Mouse (Mus musculus): ENCODE measurements at regions not wholly inside any gene's neighbourhood (a gene's known extent, or its start where the extent isn't known, plus 50 kb on each side); places are given as distances from the start of the nearest gene placed in this dataset.

- Histone ChIP-seq H3K4me3 (ENCODE audit: insufficient read depth, poor library complexity, severe bottlenecking) (no peak overlapping the region), H3ac (ENCODE audit: control insufficient read depth, insufficient read length, low read depth) (no peak overlapping the region), H3K79me3 (ENCODE audit: low read depth) (no peaks in the 10 kb centered on the region), H3K27me3 (ENCODE audit: control insufficient read depth, insufficient read depth, insufficient read length) (no peaks in the 10 kb centered on the region), H3K36me3 (ENCODE audit: control insufficient read depth, insufficient read depth) (no peaks in the 10 kb centered on the region), H3K79me2 (ENCODE audit: control insufficient read depth, insufficient read depth) (no peaks in the 10 kb centered on the region)
- TF ChIP-seq USF1 (IDR thresholded peaks at IDR 0.05; ENCODE audit: low read depth) (no peak), CTCF (IDR thresholded peaks at IDR 0.05; ENCODE audit: control insufficient read depth, insufficient read depth, insufficient read length) (no peak), CEBPB (IDR thresholded peaks at IDR 0.05; ENCODE audit: low read depth) (no peak), MYOD1 (IDR thresholded peaks at IDR 0.05; ENCODE audit: control insufficient read depth, insufficient read length, low read depth) (no peak), MYOG (IDR thresholded peaks at IDR 0.05; ENCODE audit: control insufficient read depth, extremely low read depth, insufficient read length) (no peak), MAX (IDR thresholded peaks at IDR 0.05) (no peak), FOSL1 (IDR thresholded peaks at IDR 0.05; ENCODE audit: insufficient read depth, low read length, poor library complexity, severe bottlenecking) (no peak)
Observed at GRCm38 (mm10) chr19:59630095-59630494, 171.9 kb downstream of the Emx2 start.

DNA sequence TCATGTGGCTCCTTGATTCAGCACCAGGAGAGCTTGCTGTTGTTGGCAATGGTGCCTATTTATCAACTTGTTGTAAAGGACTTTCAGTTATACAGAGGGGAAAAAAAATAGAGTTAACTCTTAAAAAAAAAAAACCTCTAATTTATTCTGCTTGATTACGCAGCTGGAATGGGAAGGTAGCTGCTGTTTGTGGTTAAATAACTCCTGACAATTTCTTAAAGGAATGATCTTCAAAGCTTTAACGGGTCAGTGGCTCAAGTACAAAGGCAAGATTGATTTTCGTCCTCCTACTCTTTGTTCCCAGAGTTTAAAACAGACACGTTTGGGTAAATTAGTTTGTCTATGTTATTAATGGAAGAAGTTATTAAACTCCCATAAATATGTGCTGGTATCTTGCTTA, 172.5 kb downstream of the Emx2 start:
- H3K79me3 ChIP-seq (ENCODE audit: low read depth): no peaks in the 10 kb centered on the region
- no peaks in the 10 kb centered on the region for H3K79me2 ChIP-seq (ENCODE audit: control insufficient read depth, insufficient read depth)
- TF ChIP-seq MAX (IDR thresholded peaks at IDR 0.05): no peak
- TF ChIP-seq CTCF (IDR thresholded peaks at IDR 0.05; ENCODE audit: control insufficient read depth, insufficient read depth, insufficient read length): no peak
- TF ChIP-seq CEBPB (IDR thresholded peaks at IDR 0.05; ENCODE audit: low read depth): no peak
- no peak for TF ChIP-seq MYOG (IDR thresholded peaks at IDR 0.05; ENCODE audit: control insufficient read depth, extremely low read depth, insufficient read length)
- TF ChIP-seq MYOD1 (IDR thresholded peaks at IDR 0.05; ENCODE audit: control insufficient read depth, insufficient read length, low read depth): no peak
- no peak for TF ChIP-seq USF1 (IDR thresholded peaks at IDR 0.05; ENCODE audit: low read depth)
- no peak for TF ChIP-seq FOSL1 (IDR thresholded peaks at IDR 0.05; ENCODE audit: insufficient read depth, low read length, poor library complexity, severe bottlenecking)
- no peak overlapping the region for H3ac ChIP-seq (ENCODE audit: control insufficient read depth, insufficient read length, low read depth)
- no peak overlapping the region for H3K4me3 ChIP-seq (ENCODE audit: insufficient read depth, poor library complexity, severe bottlenecking)
- no peaks in the 10 kb centered on the region for H3K36me3 ChIP-seq (ENCODE audit: control insufficient read depth, insufficient read depth)
- no peaks in the 10 kb centered on the region for H3K27me3 ChIP-seq (ENCODE audit: control insufficient read depth, insufficient read depth, insufficient read length)

DNA sequence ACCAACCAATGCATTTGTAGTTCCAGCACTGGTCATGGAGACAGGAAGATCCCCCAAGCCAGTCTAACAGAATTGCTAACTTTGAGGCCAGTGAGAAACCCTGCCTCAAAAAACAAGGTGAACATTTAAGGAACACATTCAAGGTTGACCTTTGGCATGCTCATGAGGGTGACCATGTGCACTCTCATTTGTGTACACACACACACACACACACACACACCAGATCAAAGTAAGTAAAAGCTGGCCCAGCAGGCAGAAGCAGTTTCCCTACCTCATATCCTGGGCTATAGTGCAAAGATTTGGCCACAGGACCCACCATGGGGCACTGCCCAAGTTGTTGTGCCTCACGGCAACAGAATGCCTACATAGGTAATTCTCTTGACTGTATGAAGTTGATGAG, 173.4 kb downstream of the Emx2 start:
- H3K27me3 ChIP-seq (ENCODE audit: control insufficient read depth, insufficient read depth, insufficient read length): no peaks in the 10 kb centered on the region
- H3K79me3 ChIP-seq (ENCODE audit: low read depth): no peaks in the 10 kb centered on the region
- no peak overlapping the region for H3ac ChIP-seq (ENCODE audit: control insufficient read depth, insufficient read length, low read depth)
- H3K4me3 ChIP-seq (ENCODE audit: insufficient read depth, poor library complexity, severe bottlenecking): no peak overlapping the region
- TF ChIP-seq MAX (IDR thresholded peaks at IDR 0.05) (no peak), FOSL1 (IDR thresholded peaks at IDR 0.05; ENCODE audit: insufficient read depth, low read length, poor library complexity, severe bottlenecking) (no peak), CEBPB (IDR thresholded peaks at IDR 0.05; ENCODE audit: low read depth) (no peak), USF1 (IDR thresholded peaks at IDR 0.05; ENCODE audit: low read depth) (no peak), MYOD1 (IDR thresholded peaks at IDR 0.05; ENCODE audit: control insufficient read depth, insufficient read length, low read depth) (no peak), CTCF (IDR thresholded peaks at IDR 0.05; ENCODE audit: control insufficient read depth, insufficient read depth, insufficient read length) (no peak), MYOG (IDR thresholded peaks at IDR 0.05; ENCODE audit: control insufficient read depth, extremely low read depth, insufficient read length) (no peak)
- H3K79me2 ChIP-seq (ENCODE audit: control insufficient read depth, insufficient read depth): no peaks in the 10 kb centered on the region
- H3K36me3 ChIP-seq (ENCODE audit: control insufficient read depth, insufficient read depth): no peaks in the 10 kb centered on the region

GRCm38 (mm10) chr19:59636271-59636670, 178.1 kb downstream of the Emx2 start:
- Histone ChIP-seq H3K79me2 (ENCODE audit: control insufficient read depth, insufficient read depth) (no peaks in the 10 kb centered on the region), H3K27me3 (ENCODE audit: control insufficient read depth, insufficient read depth, insufficient read length) (no peaks in the 10 kb centered on the region), H3ac (ENCODE audit: control insufficient read depth, insufficient read length, low read depth) (no peak overlapping the region), H3K79me3 (ENCODE audit: low read depth) (no peaks in the 10 kb centered on the region), H3K36me3 (ENCODE audit: control insufficient read depth, insufficient read depth) (no peaks in the 10 kb centered on the region), H3K4me3 (ENCODE audit: insufficient read depth, poor library complexity, severe bottlenecking) (no peak overlapping the region)
- no peak for TF ChIP-seq MYOD1 (IDR thresholded peaks at IDR 0.05; ENCODE audit: control insufficient read depth, insufficient read length, low read depth)
- TF ChIP-seq USF1 (IDR thresholded peaks at IDR 0.05; ENCODE audit: low read depth): no peak
- TF ChIP-seq CTCF (IDR thresholded peaks at IDR 0.05; ENCODE audit: control insufficient read depth, insufficient read depth, insufficient read length): no peak
- no peak for TF ChIP-seq FOSL1 (IDR thresholded peaks at IDR 0.05; ENCODE audit: insufficient read depth, low read length, poor library complexity, severe bottlenecking)
- TF ChIP-seq MYOG (IDR thresholded peaks at IDR 0.05; ENCODE audit: control insufficient read depth, extremely low read depth, insufficient read length): no peak
- no peak for TF ChIP-seq MAX (IDR thresholded peaks at IDR 0.05)
- TF ChIP-seq CEBPB (IDR thresholded peaks at IDR 0.05; ENCODE audit: low read depth): no peak

- Histone ChIP-seq H3ac (ENCODE audit: control insufficient read depth, insufficient read length, low read depth) (no peak overlapping the region), H3K79me2 (ENCODE audit: control insufficient read depth, insufficient read depth) (no peaks in the 10 kb centered on the region), H3K79me3 (ENCODE audit: low read depth) (no peaks in the 10 kb centered on the region), H3K27me3 (ENCODE audit: control insufficient read depth, insufficient read depth, insufficient read length) (no peaks in the 10 kb centered on the region), H3K4me3 (ENCODE audit: insufficient read depth, poor library complexity, severe bottlenecking) (no peak overlapping the region), H3K36me3 (ENCODE audit: control insufficient read depth, insufficient read depth) (no peaks in the 10 kb centered on the region)
- TF ChIP-seq MYOD1 (IDR thresholded peaks at IDR 0.05; ENCODE audit: control insufficient read depth, insufficient read length, low read depth): no peak
- TF ChIP-seq FOSL1 (IDR thresholded peaks at IDR 0.05; ENCODE audit: insufficient read depth, low read length, poor library complexity, severe bottlenecking): no peak
- TF ChIP-seq MYOG (IDR thresholded peaks at IDR 0.05; ENCODE audit: control insufficient read depth, extremely low read depth, insufficient read length): no peak
- TF ChIP-seq CEBPB (IDR thresholded peaks at IDR 0.05; ENCODE audit: low read depth): no peak
- no peak for TF ChIP-seq MAX (IDR thresholded peaks at IDR 0.05)
- TF ChIP-seq CTCF (IDR thresholded peaks at IDR 0.05; ENCODE audit: control insufficient read depth, insufficient read depth, insufficient read length): no peak
- TF ChIP-seq USF1 (IDR thresholded peaks at IDR 0.05; ENCODE audit: low read depth): no peak
Observed at GRCm38 (mm10) chr19:59642606-59643005, 184.4 kb downstream of the Emx2 start.

DNA sequence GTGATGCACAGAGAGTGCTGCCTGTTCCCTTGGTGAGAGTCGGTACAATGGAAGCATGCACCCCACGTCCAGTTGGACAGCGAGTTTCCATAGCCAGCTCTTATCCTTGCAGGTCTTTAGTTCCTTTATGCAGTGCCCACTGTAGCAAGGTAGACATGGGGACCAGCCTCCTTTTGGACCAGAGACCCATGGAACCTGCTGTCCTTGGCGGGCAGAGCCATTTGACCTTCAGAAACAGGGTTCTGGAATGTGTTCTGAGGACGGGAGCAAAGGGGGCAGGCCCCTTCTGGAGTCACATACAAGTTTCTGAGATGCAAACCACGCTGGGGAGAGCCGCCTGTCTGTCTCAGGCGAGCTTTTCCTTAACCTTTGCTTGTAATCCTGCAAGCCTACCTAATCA, 188.1 kb downstream of the Emx2 start:
- TF ChIP-seq MAX (IDR thresholded peaks at IDR 0.05) (no peak), MYOG (IDR thresholded peaks at IDR 0.05; ENCODE audit: control insufficient read depth, extremely low read depth, insufficient read length) (no peak), CTCF (IDR thresholded peaks at IDR 0.05; ENCODE audit: control insufficient read depth, insufficient read depth, insufficient read length) (no peak), MYOD1 (IDR thresholded peaks at IDR 0.05; ENCODE audit: control insufficient read depth, insufficient read length, low read depth) (no peak), USF1 (IDR thresholded peaks at IDR 0.05; ENCODE audit: low read depth) (no peak), CEBPB (IDR thresholded peaks at IDR 0.05; ENCODE audit: low read depth) (no peak), FOSL1 (IDR thresholded peaks at IDR 0.05; ENCODE audit: insufficient read depth, low read length, poor library complexity, severe bottlenecking) (no peak)
- Histone ChIP-seq H3K4me3 (ENCODE audit: insufficient read depth, poor library complexity, severe bottlenecking) (no peak overlapping the region), H3K79me3 (ENCODE audit: low read depth) (no peaks in the 10 kb centered on the region), H3K27me3 (ENCODE audit: control insufficient read depth, insufficient read depth, insufficient read length) (no peaks in the 10 kb centered on the region), H3K79me2 (ENCODE audit: control insufficient read depth, insufficient read depth) (no peaks in the 10 kb centered on the region), H3K36me3 (ENCODE audit: control insufficient read depth, insufficient read depth) (no peaks in the 10 kb centered on the region), H3ac (ENCODE audit: control insufficient read depth, insufficient read length, low read depth) (no peak overlapping the region)
